Mouse (Mus musculus): ENCODE results near the gene Oaf.

DNA sequence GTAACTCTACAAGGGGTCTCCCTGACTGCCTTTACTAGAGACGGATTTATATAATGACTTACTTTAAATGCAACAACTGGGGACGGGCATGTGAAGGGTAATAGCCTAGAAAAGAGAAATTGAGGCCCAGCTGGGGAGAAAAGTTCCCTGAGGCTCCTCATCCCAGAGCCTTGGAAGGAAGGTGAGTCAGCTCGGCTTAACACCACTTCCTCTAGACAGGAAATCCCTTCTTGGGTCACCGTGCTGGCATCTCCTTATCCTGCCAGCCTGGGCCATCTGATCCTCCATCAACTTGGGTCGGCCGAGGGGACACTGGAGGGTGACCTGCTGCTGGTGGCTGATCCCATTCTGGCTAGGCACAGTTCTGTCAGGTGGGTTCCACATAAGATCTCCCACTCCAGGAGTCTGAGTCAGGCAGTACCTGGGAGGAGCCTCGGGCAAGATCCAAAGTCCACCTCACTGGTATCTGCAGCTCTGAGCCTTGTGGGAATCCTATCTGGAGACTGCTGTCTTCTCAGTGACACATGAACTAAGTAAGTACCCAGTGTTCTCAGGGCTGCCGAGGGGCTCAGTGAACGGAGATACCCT is 13.0 kb downstream of the Oaf start:
- no peak for TF ChIP-seq POLR2A (IDR thresholded peaks at IDR 0.05; ENCODE audit: extremely low read depth, insufficient read depth, low read length)
- no peak for TF ChIP-seq CTCF (IDR thresholded peaks at IDR 0.05; ENCODE audit: low read depth, low read length)

Data from liver, adult 2 months (tissue).